Mouse (Mus musculus) ES-E14 (cell line): Measurements from ENCODE around the gene Cd247.

Source experiments
- CHD2 ChIP-seq: IDR thresholded peaks from 2 replicates; pipeline ENCODE4 v1.6.1; 2014; ENCODE audit warnings: mild to moderate bottlenecking, low read depth, low read length, inconsistent platforms
- HCFC1 ChIP-seq: IDR thresholded peaks from 2 replicates; pipeline ENCODE4 v1.6.1; 2012; ENCODE audit warnings: low read length, inconsistent platforms, borderline replicate concordance; ENCODE audit not compliant: insufficient read depth
- MAFK ChIP-seq: IDR thresholded peaks from 2 replicates; pipeline ENCODE4 v1.6.1; 2014; ENCODE audit warnings: mild to moderate bottlenecking, low read depth, low read length, inconsistent platforms; ENCODE audit not compliant: insufficient read depth
- ZC3H11A ChIP-seq: IDR thresholded peaks from 2 replicates; pipeline ENCODE4 v1.6.1; 2012; ENCODE audit warnings: low read depth, mild to moderate bottlenecking, inconsistent platforms, low read length, borderline replicate concordance
- ZNF384 ChIP-seq: IDR thresholded peaks from 2 replicates; pipeline ENCODE4 v1.6.1; 2012; ENCODE audit warnings: low read depth, low read length, inconsistent platforms

- TF ChIP-seq CHD2, result no peak
- no peak for TF ChIP-seq MAFK
- no peak for TF ChIP-seq HCFC1
- no peak for TF ChIP-seq ZNF384
- no peak for TF ChIP-seq ZC3H11A
These were observed 87.2 kb downstream of the Cd247 start for GRCm38 (mm10) chr1:165875520-165876284.
